Mouse (Mus musculus): Measurements from ENCODE around the gene Ttc21a.

Ttc21a gene

GRCm38 (mm10) chr9:119976704-119977556, 39.5 kb downstream of the Ttc21a start:
- no peak for DNase-seq (ENCODE audit: low spot score in 2 of 2)

GRCm38 (mm10) chr9:119977557-119978060, 40.2 kb downstream of the Ttc21a start:
- DNase-seq (ENCODE audit: low spot score in 2 of 2) = peak in 1 of 2 experiments; percentile 40

GRCm38 (mm10) chr9:119978151-119978810, 40.9 kb downstream of the Ttc21a start:
- DNase-seq (ENCODE audit: low spot score in 2 of 2) = no peak

GRCm38 (mm10) chr9:119978811-119979441, 41.5 kb downstream of the Ttc21a start:
- DNase-seq (ENCODE audit: low spot score in 2 of 2) = peak in 1 of 2 experiments; percentile 83

GRCm38 (mm10) chr9:119979749-119980148, 42.3 kb downstream of the Ttc21a start:
- DNase-seq (ENCODE audit: low spot score in 2 of 2) = no peak

GRCm38 (mm10) chr9:119980770-119981182, 43.4 kb downstream of the Ttc21a start:
- DNase-seq (ENCODE audit: low spot score in 2 of 2) = no peak

- peak in 1 of 2 experiments; percentile 45 for DNase-seq (ENCODE audit: low spot score in 2 of 2)
Observed at GRCm38 (mm10) chr9:119981183-119982179, 44.1 kb downstream of the Ttc21a start.

- peak in 1 of 2 experiments; percentile 66 for DNase-seq (ENCODE audit: low spot score in 2 of 2)
Observed at GRCm38 (mm10) chr9:119982241-119982811, 44.9 kb downstream of the Ttc21a start.

- peak in 1 of 2 experiments; percentile 47 for DNase-seq (ENCODE audit: low spot score in 2 of 2)
Observed at GRCm38 (mm10) chr9:119982956-119983551, 45.6 kb downstream of the Ttc21a start.

GRCm38 (mm10) chr9:119983585-119984535, 46.5 kb downstream of the Ttc21a start:
- peak in 1 of 2 experiments; percentile 83 for DNase-seq (ENCODE audit: low spot score in 2 of 2)

- DNase-seq (ENCODE audit: low spot score in 2 of 2) = no peak
Observed at GRCm38 (mm10) chr9:119984536-119985011, 47.2 kb downstream of the Ttc21a start, which contains the start of gene Csrnp1. Csrnp1 (minus strand) TSS chr9:119984658.

GRCm38 (mm10) chr9:119985881-119986574, 48.6 kb downstream of the Ttc21a start:
- DNase-seq (ENCODE audit: low spot score in 2 of 2) = no peak

GRCm38 (mm10) chr9:119988304-119988703, 50.9 kb downstream of the Ttc21a start:
- no peak for DNase-seq (ENCODE audit: low spot score in 2 of 2)

GRCm38 (mm10) chr9:119991310-119991709, 53.9 kb downstream of the Ttc21a start:
- DNase-seq (ENCODE audit: low spot score in 2 of 2) = no peak

GRCm38 (mm10) chr9:119993092-119993844, 55.9 kb downstream of the Ttc21a start:
- no peak for DNase-seq (ENCODE audit: low spot score in 2 of 2)

- DNase-seq (ENCODE audit: low spot score in 2 of 2) = no peak
Observed at GRCm38 (mm10) chr9:119994207-119994606, 56.8 kb downstream of the Ttc21a start.

- no peak for DNase-seq (ENCODE audit: low spot score in 2 of 2)
Observed at GRCm38 (mm10) chr9:119996080-119996479, 58.7 kb downstream of the Ttc21a start.
